17 mouse cellular contexts compared by ENCODE assay signal in the genomic region with DNA sequence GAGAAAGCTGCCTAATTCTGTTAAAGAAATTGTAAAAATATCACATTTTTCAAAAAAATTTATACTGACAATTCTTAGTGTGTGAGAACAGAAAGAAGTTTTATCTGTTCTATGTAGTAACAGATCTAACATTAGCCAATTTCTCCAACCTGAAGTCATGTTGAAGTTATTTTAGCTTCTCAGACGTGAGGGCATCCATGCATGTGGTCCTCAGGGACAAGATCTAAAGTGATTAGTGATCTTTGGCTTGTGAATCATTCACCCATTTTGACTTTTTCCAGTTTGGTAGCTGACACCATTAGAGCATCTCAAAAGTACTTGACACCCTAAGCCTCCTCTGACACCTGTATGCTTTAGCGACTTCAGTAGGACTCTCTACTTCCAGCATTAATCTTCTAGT. TPM values are rescaled to one million over a fixed set of nuclear protein-coding genes. Genes with fewer than 3 reads are reported as not detected.
DNase-seq lines count a peak whose midpoint lies in the region; TF ChIP-seq lines count a peak whose summit lies in the region.
"Had no signal": no experiment of that assay in that cellular context is flagged by ENCODE, and none has a peak within 500 bp of the region (broad histone marks: within the 10 kb centered on the region; RNA-seq: fewer than 3 reads in every experiment).

No protein-coding gene starts in this region.

- TF ChIP-seq RAD21 in CH12.LX (IDR thresholded peaks at IDR 0.05; ENCODE audit: low read depth, low read length) = no peak

- TF ChIP-seq CTCF in CH12.LX (conservative IDR thresholded peaks at IDR 0.05 in 1 of 2, IDR thresholded peaks at IDR 0.05 in 1 of 2; ENCODE audit: low read depth in 2 of 2, low read length in 2 of 2) = no peak

- dilution Hi-C loops in CH12.LX (cut with MboI; ENCODE audit: extremely low pct_ligation_motif_present, extremely low pct_unique_long_range_greater_than_20kb, low sequenced_read_pairs) = no loop called here

- no peak overlapping the region for H3K4me3 ChIP-seq in CH12.LX (replicated peaks in 1 of 3; ENCODE audit: low read depth in 2 of 3, low read length in 2 of 3, poor library complexity in 1 of 3)

- no peak overlapping the region for H3K27ac ChIP-seq in CH12.LX (ENCODE audit: insufficient read depth, low read depth)

- intact Hi-C loops in left cerebral cortex, postnatal 36 days (cut with DNase I) = no loop called here

- H3K9ac ChIP-seq in CH12.LX (ENCODE audit: insufficient read depth, low read depth) = no peak overlapping the region

- peaks cover 3 to 15% of the 10 kb centered on the region in 2 experiments; a peak in 2 of 4 replicates for H3K4me1 ChIP-seq in CH12.LX (ENCODE audit: control insufficient read depth in 1 of 2, insufficient read depth in 2 of 2)

- H3K36me3 ChIP-seq in CH12.LX (replicated peaks in 1 of 2; ENCODE audit: control insufficient read depth in 1 of 2, insufficient read depth in 1 of 2, low read length in 1 of 2) = no peaks in the 10 kb centered on the region
- no peaks in the 10 kb centered on the region for H3K36me3 ChIP-seq in splenic B cell, adult 2 months (ENCODE audit: control insufficient read depth, insufficient read depth, low read length, poor library complexity, severe bottlenecking)
- H3K36me3 ChIP-seq: G1E had no signal

- H3K9me3 ChIP-seq in CH12.LX (replicated peaks; ENCODE audit: low read length) = no peaks in the 10 kb centered on the region
- H3K9me3 ChIP-seq: G1E had no signal

- TF ChIP-seq POLR2A in CH12.LX (IDR thresholded peaks at IDR 0.05; ENCODE audit: low read depth, low read length) = no peak

- H3K27me3 ChIP-seq in CH12.LX (replicated peaks) = no peaks in the 10 kb centered on the region
- H3K27me3 ChIP-seq in splenic B cell, adult 2 months (ENCODE audit: control insufficient read depth, insufficient read depth, low read length, poor library complexity, severe bottlenecking) = no peaks in the 10 kb centered on the region

- in situ Hi-C loops in CH12.LX (cut with MboI; ENCODE audit: low pct_ligation_motif_present, low pct_unique_long_range_greater_than_20kb, low sequenced_read_pairs) = no loop called here

- H3K4me2 ChIP-seq in CH12.LX (ENCODE audit: insufficient read depth, low read depth, poor library complexity, severe bottlenecking) = no peak overlapping the region; the same call in 1 of the 2 replicates

- no peaks in the 10 kb centered on the region for H3K79me2 ChIP-seq in CH12.LX (replicated peaks; ENCODE audit: control insufficient read depth, extremely low read depth, insufficient read depth, poor library complexity, severe bottlenecking)

- peak; percentile 29 for DNase-seq in CH12.LX (ENCODE audit: extremely low read depth)
- DNase-seq in splenic B cell, adult 2 months (ENCODE audit: low read depth, low spot score) = peak; percentile 55
- no peak for DNase-seq in left cerebral cortex, postnatal 36 days (ENCODE audit: low spot score in 2 of 2)
- no peak for DNase-seq in embryo, embryonic 10 days (ENCODE audit: low spot score)
- DNase-seq: adrenal gland, adult 2 months; adrenal gland, adult 8-10 months; adrenal gland, postnatal 10 days; adrenal gland, postnatal 14 days; adrenal gland, postnatal 25 days; adrenal gland, postnatal 36 days; cerebellum, adult 11 months; cerebellum, adult 11-12 months; cerebellum, adult 18-20 months; cerebellum, adult 2 months had no signal

- no peak for TF ChIP-seq EP300 in CH12.LX (IDR thresholded peaks at IDR 0.05; ENCODE audit: low read length)

TF ChIP-seq in CH12.LX, 34 proteins besides CTCF, POLR2A, EP300 and RAD21:
- TF ChIP-seq BHLHE40 (IDR thresholded peaks at IDR 0.05; ENCODE audit: low read depth, low read length) = peak; percentile 56
- TF ChIP-seq IRF4 (IDR thresholded peaks at IDR 0.05; ENCODE audit: low read depth, low read length) = no peak
TF ChIP-seq in CH12.LX: peak in this region for 1.

RNA-seq across cellular contexts. Expression of a gene that starts 29.9 kb away (rescaled TPM):
- total RNA-seq in CH12.LX (2012; rRNA removed) (1.6 and 1.9 TPM in 2 replicates), CH12.LX (2014; rRNA removed) (6.3 and 6.5 TPM in 2 replicates)
- polyA plus RNA-seq in CH12.LX (2012; ENCODE audit: insufficient read length, low read depth) = 3.1 and 3.4 TPM in 2 replicates
- 1 to 10 TPM in 1 of 2 experiments, under 1 TPM in 1; 0.63 to 1.0 TPM for total RNA-seq in left cerebral cortex, postnatal 36 days (2021)
- total RNA-seq: MEL had no signal
- polyA plus RNA-seq: adrenal gland, adult 2 months; G1E; Patski had no signal

Comparison
In these comparisons a context has a peak if more than half of its experiments do, and no peak if none do; other contexts are left out.
1. DNase-seq: peak in CH12.LX (single experiment) and splenic B cell, adult 2 months (single experiment); none in left cerebral cortex, postnatal 36 days (0 of 2) and embryo, embryonic 10 days (single experiment).